Mouse (Mus musculus): ENCODE results near the gene Aig1. TPM values are rescaled to one million over a fixed set of nuclear protein-coding genes. Genes with fewer than 3 reads are reported as not detected.

Aig1 gene
- polyA plus RNA-seq, 1 experiment from 2014 or later: 39.1 TPM

DNA sequence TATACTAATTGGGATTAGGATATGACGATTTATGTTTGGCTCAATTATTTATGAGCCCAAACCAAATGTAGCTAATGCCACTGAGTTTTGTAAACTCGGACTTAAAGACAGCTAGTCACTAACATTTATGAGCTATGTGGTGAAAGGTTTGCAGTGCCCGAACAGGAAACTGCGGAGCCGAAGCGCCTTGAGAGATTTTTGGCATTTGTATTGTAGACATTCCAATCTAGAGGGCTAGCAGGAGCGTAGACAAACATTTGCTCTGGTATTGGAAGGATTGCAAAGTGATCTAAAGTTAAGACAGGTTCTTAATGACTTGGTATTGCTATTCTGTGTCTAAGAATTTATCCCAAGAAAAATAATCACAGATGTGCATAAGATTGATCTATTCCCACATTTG, 12.3 kb downstream of the Aig1 start:
- no peaks in the 10 kb centered on the region for H3K27me3 ChIP-seq (ENCODE audit: control insufficient read depth, insufficient read depth, low read length)
- H3K4me1 ChIP-seq (ENCODE audit: control insufficient read depth, insufficient read depth, low read length): no peaks in the 10 kb centered on the region
- WGBS: 67% methylated on average over 7 of the region's 7 CpGs
- no peaks in the 10 kb centered on the region for H3K36me3 ChIP-seq (ENCODE audit: control insufficient read depth, insufficient read depth, low read length)
- no peak overlapping the region for H3K4me2 ChIP-seq (replicated peaks; ENCODE audit: low read depth, low read length)
- no peaks in the 10 kb centered on the region for H3K9me3 ChIP-seq (ENCODE audit: control insufficient read depth, low read length)
- no peak overlapping the region for H3K27ac ChIP-seq (ENCODE audit: low read depth, low read length)
- H3K4me3 ChIP-seq (ENCODE audit: low read length): no peak overlapping the region
- no peak overlapping the region for H3K9ac ChIP-seq (ENCODE audit: low read depth, low read length)
- no peak for ATAC-seq (ENCODE audit: low FRiP score, low TSS enrichment)

DNA sequence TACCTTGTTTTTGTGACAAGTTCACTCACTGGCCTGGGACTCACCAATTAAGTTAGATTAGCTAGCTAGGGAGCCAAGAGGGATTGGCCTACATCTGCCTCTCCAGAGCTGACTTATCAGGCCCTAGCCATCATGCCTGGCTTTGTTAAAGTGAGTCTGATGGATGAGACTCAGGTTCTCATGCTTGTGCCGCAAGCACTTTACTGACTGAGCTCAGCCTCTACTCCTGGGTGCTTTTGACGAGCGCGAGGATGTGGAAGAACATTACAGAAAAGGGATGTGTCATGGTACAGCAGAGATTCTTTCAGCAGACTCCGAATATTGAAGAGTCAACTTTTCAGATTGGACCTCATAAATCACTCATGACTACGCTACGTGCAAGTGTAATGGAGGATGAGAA, 12.8 kb downstream of the Aig1 start:
- Histone ChIP-seq H3K9ac (ENCODE audit: low read depth, low read length) (no peak overlapping the region), H3K27me3 (ENCODE audit: control insufficient read depth, insufficient read depth, low read length) (no peaks in the 10 kb centered on the region), H3K36me3 (ENCODE audit: control insufficient read depth, insufficient read depth, low read length) (no peaks in the 10 kb centered on the region), H3K27ac (ENCODE audit: low read depth, low read length) (no peak overlapping the region), H3K4me1 (ENCODE audit: control insufficient read depth, insufficient read depth, low read length) (no peaks in the 10 kb centered on the region), H3K4me2 (replicated peaks; ENCODE audit: low read depth, low read length) (no peak overlapping the region), H3K4me3 (ENCODE audit: low read length) (no peak overlapping the region), H3K9me3 (ENCODE audit: control insufficient read depth, low read length) (no peaks in the 10 kb centered on the region)
- 85% methylated on average over 7 of the region's 7 CpGs for WGBS
- no peak for ATAC-seq (ENCODE audit: low FRiP score, low TSS enrichment)

DNA sequence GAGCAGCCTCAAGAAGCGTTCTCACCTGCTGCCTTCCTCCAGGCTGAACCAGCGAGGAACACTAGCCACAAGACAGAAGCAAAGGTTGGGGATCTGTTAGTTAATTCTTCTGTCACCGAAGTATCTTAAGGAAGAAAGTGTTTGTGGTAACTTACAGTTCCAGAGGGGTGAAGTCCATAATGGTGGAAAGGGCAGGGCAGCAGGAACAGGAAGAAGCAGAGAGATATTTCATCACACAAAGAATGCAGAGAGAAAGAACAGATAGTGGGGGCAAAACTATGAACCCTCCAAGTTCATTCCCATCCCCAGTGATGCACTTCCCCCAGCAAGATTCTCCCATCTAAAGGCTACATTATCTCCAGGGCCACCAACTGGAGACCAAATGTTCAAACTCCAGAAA, 13.7 kb downstream of the Aig1 start:
- ATAC-seq (ENCODE audit: low FRiP score, low TSS enrichment): no peak
- H3K27ac ChIP-seq (ENCODE audit: low read depth, low read length): no peak overlapping the region

DNA sequence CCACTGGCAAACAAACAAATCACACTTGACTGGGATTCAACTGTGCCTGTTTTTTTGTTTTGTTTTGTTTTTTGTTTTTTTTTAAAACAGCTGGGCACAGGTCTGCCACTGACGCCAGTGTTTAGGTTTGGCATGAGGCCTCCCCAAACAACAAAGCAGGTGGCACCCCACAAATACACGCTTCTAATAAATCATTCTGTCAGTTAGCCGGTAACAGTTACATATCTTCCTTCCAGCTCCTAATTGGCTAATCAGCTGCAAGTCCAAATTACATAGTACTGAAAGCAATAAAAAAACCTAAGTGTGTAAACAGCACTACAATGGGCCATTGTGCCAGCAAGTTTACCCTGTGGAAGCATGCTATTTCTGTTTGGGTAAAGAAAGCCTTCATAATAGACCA, 18.7 kb downstream of the Aig1 start:
- 32% methylated on average over 3 of the region's 3 CpGs for WGBS
- Histone ChIP-seq H3K27ac (ENCODE audit: low read depth, low read length) (no peak overlapping the region), H3K9me3 (ENCODE audit: control insufficient read depth, low read length) (no peaks in the 10 kb centered on the region), H3K27me3 (ENCODE audit: control insufficient read depth, insufficient read depth, low read length) (no peaks in the 10 kb centered on the region), H3K4me3 (ENCODE audit: low read length) (no peak overlapping the region), H3K9ac (ENCODE audit: low read depth, low read length) (no peak overlapping the region), H3K4me2 (replicated peaks; ENCODE audit: low read depth, low read length) (no peak overlapping the region), H3K4me1 (ENCODE audit: control insufficient read depth, insufficient read depth, low read length) (no peaks in the 10 kb centered on the region), H3K36me3 (ENCODE audit: control insufficient read depth, insufficient read depth, low read length) (no peaks in the 10 kb centered on the region)
- ATAC-seq (ENCODE audit: low FRiP score, low TSS enrichment): no peak

More for the DNA sequence above, 13.7 kb downstream of the Aig1 start:
- Histone ChIP-seq H3K4me1 (ENCODE audit: control insufficient read depth, insufficient read depth, low read length) (no peaks in the 10 kb centered on the region), H3K4me3 (ENCODE audit: low read length) (no peak overlapping the region), H3K36me3 (ENCODE audit: control insufficient read depth, insufficient read depth, low read length) (no peaks in the 10 kb centered on the region), H3K4me2 (replicated peaks; ENCODE audit: low read depth, low read length) (no peak overlapping the region), H3K27me3 (ENCODE audit: control insufficient read depth, insufficient read depth, low read length) (no peaks in the 10 kb centered on the region), H3K9ac (ENCODE audit: low read depth, low read length) (no peak overlapping the region), H3K9me3 (ENCODE audit: control insufficient read depth, low read length) (no peaks in the 10 kb centered on the region)
- 87% methylated on average over 3 of the region's 3 CpGs for WGBS

- H3K4me2 ChIP-seq (replicated peaks; ENCODE audit: low read depth, low read length): no peak overlapping the region
- no peaks in the 10 kb centered on the region for H3K9me3 ChIP-seq (ENCODE audit: control insufficient read depth, low read length)
- no peak overlapping the region for H3K9ac ChIP-seq (ENCODE audit: low read depth, low read length)
- H3K27me3 ChIP-seq (ENCODE audit: control insufficient read depth, insufficient read depth, low read length): no peaks in the 10 kb centered on the region
- WGBS: 61% methylated on average over 2 of the region's 2 CpGs
- no peaks in the 10 kb centered on the region for H3K36me3 ChIP-seq (ENCODE audit: control insufficient read depth, insufficient read depth, low read length)
- H3K4me1 ChIP-seq (ENCODE audit: control insufficient read depth, insufficient read depth, low read length): no peaks in the 10 kb centered on the region
- no peak overlapping the region for H3K27ac ChIP-seq (ENCODE audit: low read depth, low read length)
- H3K4me3 ChIP-seq (ENCODE audit: low read length): no peak overlapping the region
- no peak for ATAC-seq (ENCODE audit: low FRiP score, low TSS enrichment)
These were observed 19.6 kb downstream of the Aig1 start for GRCm38 (mm10) chr10:13849205-13849604.

DNA sequence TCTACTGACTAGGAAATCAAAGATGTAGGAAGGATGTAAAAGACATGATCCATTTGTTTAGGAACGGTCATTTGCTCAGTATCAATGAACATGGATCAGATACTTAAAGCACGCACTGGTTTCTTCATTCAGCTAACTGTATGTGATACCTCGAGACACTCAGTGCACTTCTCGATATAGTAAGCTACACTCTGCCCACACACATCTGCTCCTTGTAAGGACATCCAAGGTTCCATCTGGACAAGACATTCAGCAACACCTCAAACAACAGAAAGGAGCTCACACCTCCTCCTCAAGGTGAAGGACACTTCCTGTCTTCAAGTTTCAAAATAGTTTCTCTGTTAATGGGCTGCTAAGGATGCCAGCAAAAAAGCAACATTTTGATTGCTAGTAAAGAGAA, 23.9 kb downstream of the Aig1 start:
- Histone ChIP-seq H3K4me2 (replicated peaks; ENCODE audit: low read depth, low read length) (no peak overlapping the region), H3K27ac (ENCODE audit: low read depth, low read length) (no peak overlapping the region), H3K36me3 (ENCODE audit: control insufficient read depth, insufficient read depth, low read length) (no peaks in the 10 kb centered on the region), H3K27me3 (ENCODE audit: control insufficient read depth, insufficient read depth, low read length) (no peaks in the 10 kb centered on the region), H3K4me3 (ENCODE audit: low read length) (no peak overlapping the region), H3K9me3 (ENCODE audit: control insufficient read depth, low read length) (no peaks in the 10 kb centered on the region), H3K9ac (ENCODE audit: low read depth, low read length) (no peak overlapping the region), H3K4me1 (ENCODE audit: control insufficient read depth, insufficient read depth, low read length) (no peaks in the 10 kb centered on the region)
- ATAC-seq (ENCODE audit: low FRiP score, low TSS enrichment): no peak
- WGBS: 63% methylated on average over 4 of the region's 4 CpGs

GRCm38 (mm10) chr10:13843746-13844145, 25.0 kb downstream of the Aig1 start:
- no peak overlapping the region for H3K4me3 ChIP-seq (ENCODE audit: low read length)
- H3K36me3 ChIP-seq (ENCODE audit: control insufficient read depth, insufficient read depth, low read length): no peaks in the 10 kb centered on the region
- H3K27me3 ChIP-seq (ENCODE audit: control insufficient read depth, insufficient read depth, low read length): no peaks in the 10 kb centered on the region
- no peak overlapping the region for H3K4me2 ChIP-seq (replicated peaks; ENCODE audit: low read depth, low read length)
- no peak for ATAC-seq (ENCODE audit: low FRiP score, low TSS enrichment)
- H3K27ac ChIP-seq (ENCODE audit: low read depth, low read length): no peak overlapping the region
- H3K9ac ChIP-seq (ENCODE audit: low read depth, low read length): no peak overlapping the region
- H3K9me3 ChIP-seq (ENCODE audit: control insufficient read depth, low read length): no peaks in the 10 kb centered on the region
- WGBS: 78% methylated on average over 3 of the region's 3 CpGs
- no peaks in the 10 kb centered on the region for H3K4me1 ChIP-seq (ENCODE audit: control insufficient read depth, insufficient read depth, low read length)

DNA sequence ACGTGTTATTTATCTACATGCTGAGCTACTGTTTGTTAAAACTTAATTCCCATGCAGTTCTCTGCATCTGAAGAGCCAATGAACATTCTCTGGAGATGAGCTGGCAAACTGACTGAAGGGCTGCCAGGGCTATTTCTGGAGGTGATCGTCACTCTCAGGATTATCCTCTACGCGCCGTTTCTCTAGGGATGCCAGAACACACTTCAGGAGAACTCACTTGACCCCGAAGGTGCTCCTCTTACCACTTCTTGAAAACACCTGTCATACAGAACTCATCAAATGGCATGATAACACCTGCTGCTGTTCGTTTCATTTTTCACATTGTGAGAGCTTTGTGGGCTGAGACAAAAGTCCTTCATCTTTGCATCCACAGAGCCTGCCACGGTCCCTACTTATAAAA, 25.9 kb downstream of the Aig1 start:
- Histone ChIP-seq H3K27ac (ENCODE audit: low read depth, low read length) (no peak overlapping the region), H3K9ac (ENCODE audit: low read depth, low read length) (no peak overlapping the region), H3K4me1 (ENCODE audit: control insufficient read depth, insufficient read depth, low read length) (peaks cover 4% of the 10 kb centered on the region; the same call in 1 of the 2 replicates), H3K4me3 (ENCODE audit: low read length) (no peak overlapping the region), H3K4me2 (replicated peaks; ENCODE audit: low read depth, low read length) (no peak overlapping the region), H3K9me3 (ENCODE audit: control insufficient read depth, low read length) (no peaks in the 10 kb centered on the region), H3K36me3 (ENCODE audit: control insufficient read depth, insufficient read depth, low read length) (no peaks in the 10 kb centered on the region), H3K27me3 (ENCODE audit: control insufficient read depth, insufficient read depth, low read length) (no peaks in the 10 kb centered on the region)
- no peak for ATAC-seq (ENCODE audit: low FRiP score, low TSS enrichment)
- 85% methylated on average over 8 of the region's 8 CpGs for WGBS

GRCm38 (mm10) chr10:13838511-13839126, 30.2 kb downstream of the Aig1 start:
- H3K27ac ChIP-seq (ENCODE audit: low read depth, low read length): no peak overlapping the region
- no peaks in the 10 kb centered on the region for H3K36me3 ChIP-seq (ENCODE audit: control insufficient read depth, insufficient read depth, low read length)
- ATAC-seq (ENCODE audit: low FRiP score, low TSS enrichment): no peak
- no peak overlapping the region for H3K4me3 ChIP-seq (ENCODE audit: low read length)
- no peak overlapping the region for H3K9ac ChIP-seq (ENCODE audit: low read depth, low read length)
- H3K4me2 ChIP-seq (replicated peaks; ENCODE audit: low read depth, low read length): no peak overlapping the region
- no peaks in the 10 kb centered on the region for H3K27me3 ChIP-seq (ENCODE audit: control insufficient read depth, insufficient read depth, low read length)
- no peaks in the 10 kb centered on the region for H3K9me3 ChIP-seq (ENCODE audit: control insufficient read depth, low read length)
- peaks cover 10% of the 10 kb centered on the region; the same call in 1 of the 2 replicates for H3K4me1 ChIP-seq (ENCODE audit: control insufficient read depth, insufficient read depth, low read length)
- WGBS: 82% methylated on average over 6 of the region's 6 CpGs
